Mouse (Mus musculus): Measurements from ENCODE around the gene Ift43. TPM values are rescaled to one million over a fixed set of nuclear protein-coding genes. Genes with fewer than 3 reads are reported as not detected.
A peak's percentile ranks its signal among the peaks of the same experiment; 100 is the strongest.

Gene Ift43
- total RNA-seq, 1 experiment from 2014 or later = 1.6 TPM

GRCm38 (mm10) chr12:86116295-86116835 lies 34.0 kb downstream of the Ift43 start:
- no peak for ATAC-seq (replicated peaks; ENCODE audit: low read depth, poor library complexity, severe bottlenecking)

DNA sequence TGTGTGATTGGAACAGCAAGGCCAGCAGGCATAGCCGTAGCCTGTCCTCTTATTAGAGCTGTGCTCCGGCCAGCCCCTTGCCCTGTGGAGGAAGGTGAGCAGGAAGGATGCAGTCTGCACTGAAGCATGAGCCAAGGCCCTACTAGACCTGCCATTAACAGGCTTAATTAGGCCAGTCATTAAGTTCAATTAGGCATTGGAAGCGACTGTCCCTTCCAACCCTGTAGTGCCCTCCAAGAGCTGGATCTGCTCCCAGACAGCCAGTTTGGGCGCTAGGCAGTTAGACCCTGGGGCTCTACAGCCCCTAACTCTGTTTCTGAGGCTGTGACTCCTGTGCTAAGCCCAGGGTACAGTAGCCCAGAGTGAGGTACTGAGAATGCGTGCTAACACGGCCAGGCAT lies 41.7 kb downstream of the Ift43 start:
- no peak for ATAC-seq (replicated peaks; ENCODE audit: low read depth, poor library complexity, severe bottlenecking)

DNA sequence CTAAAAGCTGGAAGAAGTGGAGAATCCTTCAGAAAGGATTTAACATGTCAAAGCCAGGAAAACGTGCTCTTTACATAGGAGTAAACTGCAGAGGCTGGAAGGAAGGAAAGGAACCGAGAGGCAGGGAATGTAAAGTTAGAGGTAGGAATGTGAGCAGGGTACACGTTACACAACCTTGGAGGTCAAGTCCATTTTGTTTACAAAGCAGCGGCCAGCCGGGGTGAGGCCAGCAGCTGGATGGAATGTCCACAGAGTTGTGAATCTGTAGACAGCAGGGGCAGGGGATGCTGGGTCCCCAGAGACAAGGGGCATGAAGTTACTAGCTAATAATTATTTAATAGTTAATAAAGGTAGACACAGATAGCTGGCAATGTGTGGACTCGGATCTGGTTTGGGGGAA lies 45.8 kb downstream of the Ift43 start:
- ATAC-seq (replicated peaks; ENCODE audit: low read depth, poor library complexity, severe bottlenecking) = no peak

DNA sequence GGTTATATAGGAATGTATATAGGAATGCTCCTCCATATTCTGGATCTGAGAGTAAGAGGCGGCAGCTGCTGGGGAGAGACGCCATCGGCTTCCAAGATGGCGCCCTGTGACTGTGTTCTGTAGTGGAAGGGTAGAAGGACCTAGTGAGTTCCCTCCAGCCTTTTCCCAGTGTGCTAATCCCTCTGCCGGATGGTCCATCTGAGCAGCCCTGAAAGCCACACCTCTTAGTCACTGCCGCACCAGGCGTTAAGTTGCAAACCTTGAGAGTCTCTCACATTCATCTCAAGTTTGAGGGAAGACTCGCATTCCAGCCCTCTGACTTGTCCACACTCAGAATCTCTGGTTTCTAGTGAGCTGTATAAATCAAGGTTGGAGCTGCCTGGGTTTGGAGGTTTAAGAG lies 46.7 kb downstream of the Ift43 start:
- no peak for ATAC-seq (replicated peaks; ENCODE audit: low read depth, poor library complexity, severe bottlenecking)

- no peak for ATAC-seq (replicated peaks; ENCODE audit: low read depth, poor library complexity, severe bottlenecking)
Observed at GRCm38 (mm10) chr12:86129696-86130095, 47.4 kb downstream of the Ift43 start.

DNA sequence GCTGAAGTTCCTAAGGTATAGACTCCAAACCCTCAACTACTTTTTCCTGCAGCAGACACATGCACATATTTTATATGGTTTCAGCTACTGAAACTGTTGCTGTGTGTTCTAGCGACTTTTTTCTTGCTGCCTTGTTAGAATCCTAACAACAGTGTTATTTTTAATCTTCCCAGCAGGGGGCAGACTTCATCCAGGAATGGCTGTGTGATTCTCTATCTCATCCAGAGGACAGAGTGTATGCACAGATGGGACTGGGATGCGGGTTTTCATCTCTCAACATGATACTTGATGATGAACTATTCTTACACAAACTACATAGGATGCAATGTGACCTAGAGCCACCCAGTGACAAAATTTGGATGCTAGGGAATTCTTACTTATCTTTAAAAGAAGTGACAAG lies 50.5 kb downstream of the Ift43 start:
- ATAC-seq (replicated peaks; ENCODE audit: low read depth, poor library complexity, severe bottlenecking) = peak; percentile 66; the same call in 1 of the 2 replicates

DNA sequence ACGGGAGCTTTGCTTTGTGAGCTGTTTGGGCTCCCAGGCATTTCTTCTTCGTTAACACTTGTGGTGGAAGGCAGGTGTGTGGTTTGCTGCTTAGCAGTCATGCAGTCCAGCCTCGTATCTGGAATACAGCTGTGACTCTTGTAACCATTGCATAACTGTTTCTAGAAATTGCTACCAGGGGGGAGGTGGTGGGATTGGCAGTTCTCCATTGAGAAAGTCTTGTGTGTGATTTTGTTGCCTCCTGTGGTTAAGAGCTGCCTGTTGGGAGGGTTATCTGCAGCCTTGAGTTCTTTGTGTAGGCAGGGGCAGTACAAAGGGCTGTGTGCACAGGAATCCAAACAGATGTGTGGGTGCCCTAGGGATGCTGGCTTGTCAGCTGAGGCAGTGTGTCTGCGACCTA lies 53.4 kb downstream of the Ift43 start:
- no peak for ATAC-seq (replicated peaks; ENCODE audit: low read depth, poor library complexity, severe bottlenecking)

GRCm38 (mm10) chr12:86138696-86139095 lies 56.4 kb downstream of the Ift43 start:
- no peak for ATAC-seq (replicated peaks; ENCODE audit: low read depth, poor library complexity, severe bottlenecking)

DNA sequence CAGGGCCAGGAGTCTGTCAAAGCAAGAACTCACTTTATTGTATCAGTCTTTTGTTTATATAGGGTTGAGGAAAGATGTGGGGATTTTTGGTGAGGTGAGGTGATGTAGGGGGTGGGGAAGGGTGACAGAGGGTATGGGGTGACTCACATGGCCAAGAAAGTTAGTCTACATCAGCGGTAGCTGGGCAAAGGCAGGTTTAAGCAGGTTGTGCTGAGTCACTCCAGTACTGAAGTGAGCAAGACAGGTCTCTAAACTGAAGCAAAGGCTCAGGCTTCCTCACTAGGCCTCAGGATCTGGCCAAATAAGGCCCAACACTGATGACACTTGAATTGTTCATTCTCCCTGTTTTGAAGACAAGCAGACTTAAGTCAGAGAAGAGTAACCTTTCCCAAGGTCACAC lies 60.0 kb downstream of the Ift43 start:
- ATAC-seq (replicated peaks; ENCODE audit: low read depth, poor library complexity, severe bottlenecking) = no peak

- ATAC-seq (replicated peaks; ENCODE audit: low read depth, poor library complexity, severe bottlenecking) = no peak
Observed at GRCm38 (mm10) chr12:86146246-86146645, 63.9 kb downstream of the Ift43 start.

GRCm38 (mm10) chr12:86148271-86148670 lies 65.9 kb downstream of the Ift43 start:
- ATAC-seq (replicated peaks; ENCODE audit: low read depth, poor library complexity, severe bottlenecking) = no peak

DNA sequence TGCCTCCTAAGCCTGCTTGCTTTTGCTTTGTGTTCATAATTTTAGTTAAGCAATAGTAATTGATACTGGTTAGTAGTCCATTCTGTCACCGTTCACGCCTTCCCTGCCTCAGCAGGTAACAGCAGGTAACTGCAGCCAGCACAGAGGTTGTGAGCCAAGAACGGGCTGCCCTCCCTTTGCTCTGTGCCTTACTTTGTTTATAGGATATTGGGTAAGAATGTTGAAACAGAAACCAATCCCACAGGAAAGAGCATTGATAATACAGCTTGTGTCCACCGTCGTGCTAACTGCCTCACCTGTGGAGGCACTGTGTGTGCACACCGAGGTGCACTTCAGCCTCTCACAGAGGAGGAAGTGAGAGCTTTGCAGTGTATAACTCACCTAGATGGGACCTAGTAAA lies 66.7 kb downstream of the Ift43 start:
- no peak for ATAC-seq (replicated peaks; ENCODE audit: low read depth, poor library complexity, severe bottlenecking)

DNA sequence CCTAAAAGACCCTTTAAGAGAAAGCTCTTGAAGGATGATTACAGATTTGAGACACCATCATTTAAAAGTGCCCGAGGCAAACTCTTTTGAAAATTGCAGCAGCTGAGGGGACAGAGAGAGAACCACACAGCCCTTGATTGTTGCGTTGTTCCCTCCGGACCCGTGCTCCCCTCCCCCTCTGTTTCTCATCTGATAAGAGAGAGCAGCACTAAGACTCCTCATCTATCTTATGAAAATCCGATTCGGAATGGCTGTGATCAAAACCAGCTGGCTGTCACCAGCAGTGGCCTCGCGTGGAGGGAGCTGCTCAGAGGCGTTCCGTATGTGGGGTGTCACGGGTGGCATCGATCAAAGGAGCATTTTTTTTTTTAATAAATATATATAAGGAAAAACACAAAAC lies 69.6 kb downstream of the Ift43 start:
- no peak for ATAC-seq (replicated peaks; ENCODE audit: low read depth, poor library complexity, severe bottlenecking)

GRCm38 (mm10) chr12:86153213-86153957 lies 71.0 kb downstream of the Ift43 start:
- ATAC-seq (replicated peaks; ENCODE audit: low read depth, poor library complexity, severe bottlenecking) = no peak

GRCm38 (mm10) chr12:86155176-86155575 lies 72.8 kb downstream of the Ift43 start:
- ATAC-seq (replicated peaks; ENCODE audit: low read depth, poor library complexity, severe bottlenecking) = no peak

- no peak for ATAC-seq (replicated peaks; ENCODE audit: low read depth, poor library complexity, severe bottlenecking)
Observed at GRCm38 (mm10) chr12:86157166-86157565, 74.8 kb downstream of the Ift43 start.

GRCm38 (mm10) chr12:86157894-86158444 lies 75.6 kb downstream of the Ift43 start:
- no peak for ATAC-seq (replicated peaks; ENCODE audit: low read depth, poor library complexity, severe bottlenecking)

DNA sequence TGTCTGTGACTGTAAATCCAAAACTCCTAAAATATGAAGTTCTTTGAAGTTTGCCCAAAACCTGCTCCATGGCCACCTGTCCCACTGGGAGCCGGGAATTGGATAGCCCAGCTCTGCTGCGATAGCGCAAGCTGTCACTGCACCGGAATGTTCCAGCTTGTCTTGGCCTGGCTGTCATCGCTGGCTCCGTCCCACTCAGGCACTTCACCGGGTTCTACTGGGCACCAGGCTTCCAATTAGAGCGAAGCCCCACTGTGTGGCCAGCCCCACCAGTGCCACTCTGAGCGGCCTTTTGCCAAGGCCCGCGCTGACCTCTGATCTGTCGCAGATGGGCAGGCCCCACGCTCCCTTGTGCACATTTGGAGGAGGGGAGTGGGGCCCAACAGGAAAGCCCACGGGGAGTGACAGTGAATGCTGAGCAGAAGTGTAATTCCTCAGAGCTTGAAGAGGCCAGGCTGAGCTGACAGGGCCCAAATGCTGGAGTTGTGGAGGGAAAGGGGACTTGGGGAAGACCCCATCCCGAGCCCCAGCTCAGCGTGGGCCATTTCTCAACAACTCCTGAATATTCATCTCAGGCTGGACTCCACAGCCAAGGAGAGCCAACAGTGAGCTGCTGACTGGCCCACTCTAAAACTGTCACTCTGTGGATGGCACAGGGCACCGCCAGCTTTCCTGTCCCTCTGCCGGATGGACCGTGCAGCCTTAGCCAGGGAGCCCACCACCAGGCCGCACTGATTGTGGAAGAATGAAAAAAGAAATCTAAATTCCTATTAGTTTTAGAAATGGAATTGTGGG lies 76.5 kb downstream of the Ift43 start:
- no peak for ATAC-seq (replicated peaks; ENCODE audit: low read depth, poor library complexity, severe bottlenecking)

DNA sequence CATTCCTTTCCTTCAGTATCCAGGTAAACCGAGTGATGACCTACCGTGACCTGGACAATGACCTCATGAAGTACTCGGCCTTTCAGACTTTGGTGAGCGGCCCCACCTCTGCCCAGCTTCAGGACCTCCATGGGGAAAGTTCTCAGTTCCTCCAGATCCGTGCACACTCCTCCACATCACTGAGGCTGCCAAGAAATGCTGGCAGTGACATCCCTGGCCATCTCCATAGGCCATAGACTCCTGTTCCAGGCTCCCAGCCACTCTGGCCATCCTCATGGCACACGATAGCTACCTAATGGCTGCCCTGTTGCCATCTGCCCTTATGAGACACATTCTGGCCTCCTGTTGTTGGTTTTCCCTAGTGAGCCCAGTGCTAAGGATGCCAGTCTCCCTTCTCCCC lies 79.1 kb downstream of the Ift43 start:
- ATAC-seq (replicated peaks; ENCODE audit: low read depth, poor library complexity, severe bottlenecking) = no peak

- ATAC-seq (replicated peaks; ENCODE audit: low read depth, poor library complexity, severe bottlenecking) = no peak
Observed at GRCm38 (mm10) chr12:86161942-86162341, 79.6 kb downstream of the Ift43 start.

All from common myeloid progenitor, adult 5-6 weeks (primary cell).